Mouse (Mus musculus): Measurements from ENCODE around the gene Gtf3c3. TPM values are rescaled to one million over a fixed set of nuclear protein-coding genes. Genes with fewer than 3 reads are reported as not detected.

Gene Gtf3c3
- polyA plus RNA-seq (2015; fragmentation: Nextera tagmentation; extraction: Ambion mirVana) = 25.7 and 28.1 TPM in 2 replicates

- Histone ChIP-seq H3K9me3 (ENCODE audit: low read length) (no peaks in the 10 kb centered on the region), H3K9ac (replicated peaks; ENCODE audit: low read length) (peak within 1 kb of the TSS; percentile 97), H3K27me3 (ENCODE audit: insufficient read depth, low read length) (0 out of 2 replicates have a peak, but pooled peaks cover 3% of the 10 kb centered on the region), H3K4me3 (ENCODE audit: low read length) (peak within 1 kb of the TSS; percentile 87), H3K27ac (ENCODE audit: low read length) (no peak within 1 kb of the TSS), H3K4me2 (replicated peaks; ENCODE audit: low read depth, low read length) (peak within 1 kb of the TSS; percentile 85), H3K4me1 (ENCODE audit: insufficient read depth, low read length) (0 out of 2 replicates have a peak, but pooled peaks cover 9% of the 10 kb centered on the region), H3K36me3 (ENCODE audit: insufficient read depth, low read length) (peaks cover 2% of the 10 kb centered on the region; the same call in 1 of the 2 replicates)
- peak; percentile 100 for ATAC-seq (ENCODE audit: low FRiP score, low TSS enrichment)
- 3% methylated on average over 39 of the region's 39 CpGs for WGBS
These were observed at the start of gene Gtf3c3 for GRCm38 (mm10) chr1:54438340-54439079. Gtf3c3 (minus strand) TSS chr1:54438971.

- no peaks in the 10 kb centered on the region for H3K27me3 ChIP-seq (ENCODE audit: insufficient read depth, low read length)
- 0 out of 2 replicates have a peak, but pooled peaks cover 12% of the 10 kb centered on the region for H3K36me3 ChIP-seq (ENCODE audit: insufficient read depth, low read length)
- no peak overlapping the region for H3K27ac ChIP-seq (ENCODE audit: low read length)
- no peak overlapping the region for H3K4me3 ChIP-seq (ENCODE audit: low read length)
- WGBS = 92% methylated on average over 3 of the region's 3 CpGs
- no peak overlapping the region for H3K9ac ChIP-seq (replicated peaks; ENCODE audit: low read length)
- ATAC-seq (ENCODE audit: low FRiP score, low TSS enrichment) = no peak
- no peaks in the 10 kb centered on the region for H3K4me1 ChIP-seq (ENCODE audit: insufficient read depth, low read length)
- no peak overlapping the region for H3K4me2 ChIP-seq (replicated peaks; ENCODE audit: low read depth, low read length)
- no peaks in the 10 kb centered on the region for H3K9me3 ChIP-seq (ENCODE audit: low read length)
These were observed 46.1 kb upstream of the Gtf3c3 start for GRCm38 (mm10) chr1:54484744-54485420.

GRCm38 (mm10) chr1:54480491-54480890, 41.7 kb upstream of the Gtf3c3 start:
- Histone ChIP-seq H3K4me1 (ENCODE audit: insufficient read depth, low read length) (no peaks in the 10 kb centered on the region), H3K27me3 (ENCODE audit: insufficient read depth, low read length) (no peaks in the 10 kb centered on the region), H3K4me3 (ENCODE audit: low read length) (no peak overlapping the region), H3K27ac (ENCODE audit: low read length) (no peak overlapping the region), H3K9me3 (ENCODE audit: low read length) (no peaks in the 10 kb centered on the region), H3K9ac (replicated peaks; ENCODE audit: low read length) (no peak overlapping the region), H3K4me2 (replicated peaks; ENCODE audit: low read depth, low read length) (no peak overlapping the region), H3K36me3 (ENCODE audit: insufficient read depth, low read length) (0 out of 2 replicates have a peak, but pooled peaks cover 5% of the 10 kb centered on the region)
- no peak for ATAC-seq (ENCODE audit: low FRiP score, low TSS enrichment)
- WGBS = 94% methylated on average over 12 of the region's 12 CpGs

GRCm38 (mm10) chr1:54468662-54469061, 29.9 kb upstream of the Gtf3c3 start:
- H3K4me2 ChIP-seq (replicated peaks; ENCODE audit: low read depth, low read length) = no peak overlapping the region
- no peak overlapping the region for H3K9ac ChIP-seq (replicated peaks; ENCODE audit: low read length)
- H3K4me1 ChIP-seq (ENCODE audit: insufficient read depth, low read length) = no peaks in the 10 kb centered on the region
- no peak for ATAC-seq (ENCODE audit: low FRiP score, low TSS enrichment)
- no peak overlapping the region for H3K27ac ChIP-seq (ENCODE audit: low read length)
- H3K9me3 ChIP-seq (ENCODE audit: low read length) = no peaks in the 10 kb centered on the region
- H3K36me3 ChIP-seq (ENCODE audit: insufficient read depth, low read length) = no peaks in the 10 kb centered on the region
- no peak overlapping the region for H3K4me3 ChIP-seq (ENCODE audit: low read length)
- H3K27me3 ChIP-seq (ENCODE audit: insufficient read depth, low read length) = no peaks in the 10 kb centered on the region

- Histone ChIP-seq H3K4me1 (ENCODE audit: insufficient read depth, low read length) (no peaks in the 10 kb centered on the region), H3K27me3 (ENCODE audit: insufficient read depth, low read length) (no peaks in the 10 kb centered on the region), H3K36me3 (ENCODE audit: insufficient read depth, low read length) (no peaks in the 10 kb centered on the region), H3K9me3 (ENCODE audit: low read length) (no peaks in the 10 kb centered on the region), H3K4me2 (replicated peaks; ENCODE audit: low read depth, low read length) (no peak overlapping the region), H3K9ac (replicated peaks; ENCODE audit: low read length) (no peak overlapping the region), H3K4me3 (ENCODE audit: low read length) (no peak overlapping the region), H3K27ac (ENCODE audit: low read length) (no peak overlapping the region)
- WGBS = 96% methylated on average over 1 of the region's 1 CpGs
- no peak for ATAC-seq (ENCODE audit: low FRiP score, low TSS enrichment)
These were observed 28.6 kb upstream of the Gtf3c3 start for GRCm38 (mm10) chr1:54467366-54467765.

- H3K4me3 ChIP-seq (ENCODE audit: low read length) = no peak overlapping the region
- H3K4me2 ChIP-seq (replicated peaks; ENCODE audit: low read depth, low read length) = no peak overlapping the region
- no peaks in the 10 kb centered on the region for H3K4me1 ChIP-seq (ENCODE audit: insufficient read depth, low read length)
- H3K27ac ChIP-seq (ENCODE audit: low read length) = no peak overlapping the region
- H3K9me3 ChIP-seq (ENCODE audit: low read length) = no peaks in the 10 kb centered on the region
- ATAC-seq (ENCODE audit: low FRiP score, low TSS enrichment) = no peak
- H3K9ac ChIP-seq (replicated peaks; ENCODE audit: low read length) = no peak overlapping the region
- H3K36me3 ChIP-seq (ENCODE audit: insufficient read depth, low read length) = no peaks in the 10 kb centered on the region
- WGBS = 83% methylated on average over 2 of the region's 2 CpGs
- no peaks in the 10 kb centered on the region for H3K27me3 ChIP-seq (ENCODE audit: insufficient read depth, low read length)
These were observed 13.3 kb upstream of the Gtf3c3 start for GRCm38 (mm10) chr1:54452116-54452515.

GRCm38 (mm10) chr1:54448833-54449232, 10.1 kb upstream of the Gtf3c3 start:
- Histone ChIP-seq H3K27me3 (ENCODE audit: insufficient read depth, low read length) (no peaks in the 10 kb centered on the region), H3K36me3 (ENCODE audit: insufficient read depth, low read length) (no peaks in the 10 kb centered on the region), H3K4me2 (replicated peaks; ENCODE audit: low read depth, low read length) (no peak overlapping the region), H3K4me1 (ENCODE audit: insufficient read depth, low read length) (no peaks in the 10 kb centered on the region), H3K9me3 (ENCODE audit: low read length) (no peaks in the 10 kb centered on the region), H3K27ac (ENCODE audit: low read length) (no peak overlapping the region), H3K9ac (replicated peaks; ENCODE audit: low read length) (no peak overlapping the region), H3K4me3 (ENCODE audit: low read length) (no peak overlapping the region)
- WGBS = 80% methylated on average over 4 of the region's 4 CpGs
- ATAC-seq (ENCODE audit: low FRiP score, low TSS enrichment) = no peak

GRCm38 (mm10) chr1:54443641-54444040, 4.9 kb upstream of the Gtf3c3 start:
- no peak for ATAC-seq (ENCODE audit: low FRiP score, low TSS enrichment)
- Histone ChIP-seq H3K4me1 (ENCODE audit: insufficient read depth, low read length) (no peaks in the 10 kb centered on the region), H3K9me3 (ENCODE audit: low read length) (no peaks in the 10 kb centered on the region), H3K9ac (replicated peaks; ENCODE audit: low read length) (no peak overlapping the region), H3K4me2 (replicated peaks; ENCODE audit: low read depth, low read length) (no peak overlapping the region), H3K36me3 (ENCODE audit: insufficient read depth, low read length) (no peaks in the 10 kb centered on the region), H3K4me3 (ENCODE audit: low read length) (no peak overlapping the region), H3K27ac (ENCODE audit: low read length) (no peak overlapping the region), H3K27me3 (ENCODE audit: insufficient read depth, low read length) (0 out of 2 replicates have a peak, but pooled peaks cover 5% of the 10 kb centered on the region)
- 55% methylated on average over 7 of the region's 7 CpGs for WGBS

- Histone ChIP-seq H3K27me3 (ENCODE audit: insufficient read depth, low read length) (0 out of 2 replicates have a peak, but pooled peaks cover 5% of the 10 kb centered on the region), H3K9ac (replicated peaks; ENCODE audit: low read length) (peak overlapping the region; percentile 97), H3K4me1 (ENCODE audit: insufficient read depth, low read length) (0 out of 2 replicates have a peak, but pooled peaks cover 9% of the 10 kb centered on the region), H3K27ac (ENCODE audit: low read length) (no peak overlapping the region), H3K9me3 (ENCODE audit: low read length) (no peaks in the 10 kb centered on the region), H3K4me2 (replicated peaks; ENCODE audit: low read depth, low read length) (peak overlapping the region; percentile 33), H3K36me3 (ENCODE audit: insufficient read depth, low read length) (no peaks in the 10 kb centered on the region), H3K4me3 (ENCODE audit: low read length) (peak overlapping the region; percentile 87)
- ATAC-seq (ENCODE audit: low FRiP score, low TSS enrichment) = no peak; the same call in 1 of the 2 replicates
- WGBS = 60% methylated on average over 3 of the region's 3 CpGs
These were observed 307 bp upstream of the Gtf3c3 start for GRCm38 (mm10) chr1:54439080-54439476.
